Mouse (Mus musculus) spleen, adult 2 months (tissue): ENCODE data around the gene Trmo. TPM values are rescaled to one million over a fixed set of nuclear protein-coding genes. Genes with fewer than 3 reads are reported as not detected.

ENCODE experiments used
- DNase-seq, 2 experiments: peaks; one replicate each; pipeline versions ENCODE4 v3.0.0 to v3.0.0-alpha.2; 2012 to 2021; ENCODE audit warnings: low spot score in 2 of 2, low read depth in 1 of 2
- H3K27ac ChIP-seq: fragments of 200-500 bp; 2 replicates; pipeline ENCODE4 v1.5.1; 2012; ENCODE audit warnings: low read length, inconsistent platforms; ENCODE audit not compliant: insufficient read depth
- H3K27me3 ChIP-seq: fragments of 200-500 bp; 2 replicates; pipeline ENCODE4 v1.6.1; 2012; ENCODE audit warnings: mild to moderate bottlenecking, moderate library complexity, low read length, inconsistent platforms; ENCODE audit not compliant: control insufficient read depth, insufficient read depth
- H3K36me3 ChIP-seq: fragments of 200-500 bp; 2 replicates; pipeline ENCODE4 v1.6.1; 2012; ENCODE audit warnings: mild to moderate bottlenecking, low read length, inconsistent platforms; ENCODE audit not compliant: control insufficient read depth, insufficient read depth
- H3K4me1 ChIP-seq: fragments of 200-500 bp; 2 replicates; pipeline ENCODE4 v1.6.1; 2011; ENCODE audit warnings: inconsistent platforms; ENCODE audit not compliant: control insufficient read depth, insufficient read depth, insufficient read length
- H3K4me3 ChIP-seq: fragments of 200-500 bp; 2 replicates; pipeline ENCODE4 v1.5.1; 2011; ENCODE audit warnings: mild to moderate bottlenecking, inconsistent platforms; ENCODE audit not compliant: insufficient read depth, insufficient read length; ENCODE audit errors: extremely low read depth
- CTCF ChIP-seq: fragments of 200-500 bp; IDR thresholded peaks from 2 replicates; pipeline ENCODE4 v1.5.1; 2011; ENCODE audit warnings: mild to moderate bottlenecking, inconsistent platforms; ENCODE audit not compliant: insufficient read depth, insufficient read length, insufficient replicate concordance; ENCODE audit errors: extremely low read depth
- POLR2A ChIP-seq: fragments of 200-500 bp; IDR thresholded peaks from 2 replicates; pipeline ENCODE4 v1.6.1; 2011; ENCODE audit warnings: low read depth, low read length, inconsistent platforms
- WGBS: fragments of 180-500 bp; shearing (Covaris S2); methylation state at CpG from one replicate; pipeline ENCODE4 v1.1.7; 2018; 5-methylcytosine and 5-hydroxymethylcytosine counted together
- polyA plus RNA-seq: library from polyadenylated mRNA; depleted of rRNA; stranded (reverse); fragments of >200 nt; gene quantifications from 2 replicates; pipeline ENCODE4 v1.2.3, GENCODE M21; 2012

The Trmo gene
- polyA plus RNA-seq, 1 experiment, result 11.6 TPM

- Histone ChIP-seq H3K27me3 (no peaks in the 10 kb centered on the region), H3K27ac (no peak overlapping the region), H3K4me1 (no peaks in the 10 kb centered on the region; the same call in 1 of the 2 replicates), H3K4me3 (no peak overlapping the region), H3K36me3 (no peaks in the 10 kb centered on the region)
- TF ChIP-seq POLR2A (no peak), CTCF (no peak)
- no peak for DNase-seq
- WGBS, result 61% methylated on average over 4 of the region's 4 CpGs
Measured at GRCm38 (mm10) chr4:46398839-46399238, 9.6 kb upstream of the Trmo start.

- Histone ChIP-seq H3K27ac (no peak overlapping the region), H3K4me1 (no peaks in the 10 kb centered on the region; the same call in 1 of the 2 replicates), H3K4me3 (no peak overlapping the region), H3K27me3 (no peaks in the 10 kb centered on the region), H3K36me3 (no peaks in the 10 kb centered on the region)
- TF ChIP-seq CTCF (no peak), POLR2A (no peak)
- WGBS, result 77% methylated on average over 5 of the region's 5 CpGs
- no peak for DNase-seq
Measured at GRCm38 (mm10) chr4:46395736-46396135, 6.5 kb upstream of the Trmo start.

DNA sequence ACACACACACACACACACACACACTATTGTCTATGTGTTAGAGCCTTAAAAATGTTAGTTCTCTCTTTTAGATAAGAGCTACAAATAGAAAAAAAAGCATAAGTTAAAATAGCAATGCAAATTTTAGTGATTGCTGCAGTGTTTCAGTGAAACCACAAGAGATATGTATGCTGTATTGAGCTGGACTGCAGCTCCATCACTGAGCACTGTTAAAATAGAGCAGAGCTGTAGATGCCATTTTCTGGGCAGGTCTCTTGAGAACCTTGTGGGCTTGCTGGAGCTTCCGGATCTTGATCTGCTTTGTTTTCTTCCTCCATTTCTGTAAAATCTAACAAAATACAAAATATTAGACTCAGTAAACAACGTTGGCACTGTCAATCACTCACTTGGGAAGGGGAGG lies 5.2 kb upstream of the Trmo start:
- Histone ChIP-seq H3K27me3 (no peaks in the 10 kb centered on the region), H3K36me3 (no peaks in the 10 kb centered on the region), H3K4me3 (no peak overlapping the region), H3K27ac (no peak overlapping the region; the same call in 1 of the 2 replicates), H3K4me1 (peaks cover 2% of the 10 kb centered on the region; the same call in 1 of the 2 replicates)
- TF ChIP-seq POLR2A (no peak), CTCF (no peak)
- WGBS, result 77% methylated on average over 2 of the region's 2 CpGs
- DNase-seq, result peak in 1 of 2 experiments; percentile 12

GRCm38 (mm10) chr4:46390390-46390970 lies 1.2 kb upstream of the Trmo start:
- H3K36me3 ChIP-seq, result peaks cover 4% of the 10 kb centered on the region
- TF ChIP-seq POLR2A (no peak), CTCF (peak; percentile 70; the same call in 1 of the 2 replicates)
- DNase-seq, result peak; percentile 79 to 86

GRCm38 (mm10) chr4:46389612-46390341 lies 540 bp upstream of the Trmo start:
- 1% methylated on average over 24 of the region's 24 CpGs for WGBS
- DNase-seq, result peak in 1 of 2 experiments; percentile 25
- H3K36me3 ChIP-seq, result peaks cover 10% of the 10 kb centered on the region

More at GRCm38 (mm10) chr4:46390390-46390970, 1.2 kb upstream of the Trmo start:
- no peak overlapping the region for H3K27ac ChIP-seq
- peaks cover 2% of the 10 kb centered on the region; the same call in 1 of the 2 replicates for H3K4me1 ChIP-seq
- H3K27me3 ChIP-seq, result no peaks in the 10 kb centered on the region
- 0 out of 2 replicates have a peak overlapping the region, but pooled peaks have one; percentile 21 for H3K4me3 ChIP-seq
- 15% methylated on average over 9 of the region's 9 CpGs for WGBS

DNA sequence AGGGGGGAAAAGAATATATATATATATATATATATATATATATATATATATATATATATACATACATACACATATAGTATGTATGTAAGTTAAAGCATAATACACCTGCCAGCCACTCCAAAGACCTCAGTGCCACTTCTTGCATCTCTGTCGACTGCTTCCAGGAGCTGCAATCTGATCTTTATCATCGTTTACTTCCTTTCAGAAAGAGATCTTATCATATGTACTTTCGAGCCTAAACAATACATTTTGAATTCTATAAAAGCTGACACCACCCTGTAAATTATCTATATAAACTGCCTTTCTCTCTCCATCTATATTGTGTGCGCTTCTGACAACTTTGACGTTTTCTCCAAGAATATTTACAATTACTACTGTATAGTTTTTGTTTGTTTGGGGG lies 681 bp downstream of the Trmo start:
- Histone ChIP-seq H3K4me3 (peak overlapping the region; percentile 86), H3K36me3 (peaks cover 12% of the 10 kb centered on the region), H3K27me3 (no peaks in the 10 kb centered on the region), H3K4me1 (peaks cover 2% of the 10 kb centered on the region; the same call in 1 of the 2 replicates), H3K27ac (0 out of 2 replicates have a peak overlapping the region, but pooled peaks have one; percentile 98)
- WGBS, result 1% methylated on average over 5 of the region's 5 CpGs
- TF ChIP-seq POLR2A (no peak), CTCF (no peak)
- DNase-seq, result no peak

More at GRCm38 (mm10) chr4:46389612-46390341, 540 bp upstream of the Trmo start:
- Histone ChIP-seq H3K4me1 (peaks cover 2% of the 10 kb centered on the region; the same call in 1 of the 2 replicates), H3K4me3 (peak overlapping the region; percentile 86), H3K27ac (peak overlapping the region; percentile 98), H3K27me3 (no peaks in the 10 kb centered on the region)
- TF ChIP-seq POLR2A (no peak), CTCF (no peak)

GRCm38 (mm10) chr4:46374869-46375368 lies 14.3 kb downstream of the Trmo start:
- H3K4me1 ChIP-seq, result no peaks in the 10 kb centered on the region
- TF ChIP-seq POLR2A, result no peak
- peak; percentile 76; the same call in 1 of the 2 replicates for TF ChIP-seq CTCF
- H3K4me3 ChIP-seq, result peak overlapping the region; percentile 38; the same call in 1 of the 2 replicates
- peaks cover 12% of the 10 kb centered on the region for H3K36me3 ChIP-seq
- 0 out of 2 replicates have a peak, but pooled peaks cover 1% of the 10 kb centered on the region for H3K27me3 ChIP-seq
- no peak overlapping the region for H3K27ac ChIP-seq
- 23% methylated on average over 22 of the region's 22 CpGs for WGBS
- DNase-seq, result peak; percentile 49 to 75
